Mouse (Mus musculus) megakaryocyte, embryonic 14.5 days (primary cell): ENCODE data around the gene Fads2.
"Not testable (repeated sequence)": the region's sequence is repeated elsewhere in the genome, so short reads cannot be mapped to it uniquely, and the experiment has no call there.

Source experiments
- FLI1 ChIP-seq: IDR thresholded peaks from 2 replicates; pipeline ENCODE4 v1.6.1; 2012; ENCODE audit warnings: low read length, inconsistent platforms, mixed read lengths
- GATA1 ChIP-seq: IDR thresholded peaks from 3 replicates; pipeline ENCODE4 v1.6.1; 2012; ENCODE audit warnings: mixed read lengths, low read length, inconsistent platforms, borderline replicate concordance

GRCm38 (mm10) chr19:10129547-10129946 is 28.0 kb upstream of the Fads2 start:
- TF ChIP-seq FLI1, GATA1: not testable (repeated sequence)
